Mouse (Mus musculus): ENCODE measurements around the gene Mier1. TPM values are rescaled to one million over a fixed set of nuclear protein-coding genes. Genes with fewer than 3 reads are reported as not detected.
"Not testable (repeated sequence)": the region's sequence is repeated elsewhere in the genome, so short reads cannot be mapped to it uniquely, and the experiment has no call there.

Gene Mier1
- polyA plus RNA-seq, 1 experiment from 2014 or later: 56.3 TPM

DNA sequence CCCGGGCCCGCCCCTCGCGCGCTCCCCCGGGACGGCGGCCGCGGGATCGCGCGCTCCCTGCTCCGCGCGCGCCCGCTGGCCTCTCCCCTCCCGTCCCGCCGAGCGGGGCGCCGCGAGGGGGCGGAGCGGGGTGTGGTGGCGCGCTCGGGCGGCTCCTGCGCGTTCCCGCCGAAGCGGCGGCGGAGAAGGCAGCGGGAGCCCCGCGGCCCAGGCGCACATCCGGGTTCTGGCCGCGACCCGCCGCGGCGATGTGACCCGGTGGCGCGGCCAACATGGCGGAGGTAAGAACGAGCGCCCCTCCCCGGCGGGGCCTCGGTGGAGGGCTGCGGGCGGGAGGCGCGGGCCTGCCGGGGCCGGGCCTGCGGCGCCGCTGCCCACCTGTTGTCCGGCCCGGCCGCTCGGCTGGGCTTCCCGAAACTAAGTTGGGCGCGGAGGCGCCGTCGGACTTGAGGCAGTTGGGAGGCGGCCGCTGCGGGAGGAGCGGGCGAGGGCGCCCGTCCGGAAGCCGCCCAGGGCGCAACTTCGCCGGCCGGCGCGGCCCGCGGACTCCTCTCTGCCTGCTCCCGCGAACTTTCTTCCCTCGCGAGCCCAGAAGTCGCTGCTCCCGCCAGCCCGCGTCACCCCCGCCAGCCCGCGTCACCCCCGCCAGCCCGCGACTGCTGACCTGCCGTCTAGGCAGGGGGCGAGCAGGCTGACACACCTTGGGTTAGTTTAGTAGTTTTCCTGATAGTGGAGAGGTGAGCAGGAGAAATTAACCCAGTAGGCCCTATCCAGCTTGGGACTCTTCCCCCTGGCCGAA, 5.2 kb downstream of the Mier1 start:
- Histone ChIP-seq H3K4me1 (peaks cover 23% of the 10 kb centered on the region), H3K4me2 (replicated peaks) (peak overlapping the region; percentile 68), H3K9ac (peak overlapping the region; percentile 94), H3K4me3 (peak overlapping the region; percentile 88), H3K27me3 (no peaks in the 10 kb centered on the region), H3K27ac (peak overlapping the region; percentile 95), H3K9me3 (no peaks in the 10 kb centered on the region), H3K36me3 (no peaks in the 10 kb centered on the region)
- ATAC-seq (ENCODE audit: insufficient number of reproducible peaks, insufficient read depth, low FRiP score, low TSS enrichment): peak; percentile 60; the same call in 1 of the 2 replicates
- WGBS: under 1% methylated on average over 85 of the region's 111 CpGs

- no peak for ATAC-seq (ENCODE audit: insufficient number of reproducible peaks, insufficient read depth, low FRiP score, low TSS enrichment)
- Histone ChIP-seq H3K9ac (peak overlapping the region; percentile 94), H3K4me3 (peak overlapping the region; percentile 88), H3K4me1 (peaks cover 21% of the 10 kb centered on the region), H3K4me2 (replicated peaks) (peak overlapping the region; percentile 68), H3K36me3 (no peaks in the 10 kb centered on the region), H3K27me3 (no peaks in the 10 kb centered on the region), H3K27ac (peak overlapping the region; percentile 95; the same call in 1 of the 2 replicates), H3K9me3 (no peaks in the 10 kb centered on the region)
- 17% methylated on average over 4 of the region's 4 CpGs for WGBS
Observed at GRCm38 (mm10) chr4:103120028-103120384, 5.8 kb downstream of the Mier1 start.

DNA sequence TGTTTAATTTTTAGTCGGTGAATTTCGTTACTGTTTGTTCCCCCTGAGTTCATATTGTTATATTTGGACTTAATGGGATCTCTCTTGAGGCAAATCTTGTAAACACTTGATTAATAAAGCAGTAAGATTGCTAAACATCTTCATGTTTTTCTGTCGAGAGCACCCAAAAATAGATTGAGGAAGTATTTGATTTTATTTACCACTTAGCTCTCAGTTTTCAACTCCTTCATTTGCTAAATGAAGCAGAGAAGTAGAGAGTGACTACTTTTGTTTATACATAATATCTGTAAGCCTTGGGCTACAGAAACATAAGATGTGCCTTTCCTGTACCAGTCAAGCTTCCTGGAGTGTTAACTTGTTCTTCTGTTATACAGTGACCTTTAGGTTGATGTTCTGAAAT, 6.2 kb downstream of the Mier1 start:
- H3K4me2 ChIP-seq (replicated peaks): peak overlapping the region; percentile 68
- no peak overlapping the region for H3K27ac ChIP-seq
- peak overlapping the region; percentile 94 for H3K9ac ChIP-seq
- no peaks in the 10 kb centered on the region for H3K27me3 ChIP-seq
- H3K4me3 ChIP-seq: peak overlapping the region; percentile 88
- peaks cover 17% of the 10 kb centered on the region for H3K4me1 ChIP-seq
- H3K36me3 ChIP-seq: no peaks in the 10 kb centered on the region
- H3K9me3 ChIP-seq: no peaks in the 10 kb centered on the region
- ATAC-seq (ENCODE audit: insufficient number of reproducible peaks, insufficient read depth, low FRiP score, low TSS enrichment): no peak
- WGBS: 43% methylated on average over 3 of the region's 3 CpGs

GRCm38 (mm10) chr4:103120874-103121389, 6.7 kb downstream of the Mier1 start:
- H3K9me3 ChIP-seq: no peaks in the 10 kb centered on the region
- H3K27ac ChIP-seq: no peak overlapping the region
- no peak for ATAC-seq (ENCODE audit: insufficient number of reproducible peaks, insufficient read depth, low FRiP score, low TSS enrichment)
- peak overlapping the region; percentile 68; the same call in 1 of the 2 replicates for H3K4me2 ChIP-seq (replicated peaks)
- no peaks in the 10 kb centered on the region for H3K27me3 ChIP-seq
- WGBS: 84% methylated on average over 9 of the region's 9 CpGs
- no peaks in the 10 kb centered on the region for H3K36me3 ChIP-seq
- peaks cover 15% of the 10 kb centered on the region for H3K4me1 ChIP-seq
- 0 out of 2 replicates have a peak overlapping the region, but pooled peaks have one; percentile 88 for H3K4me3 ChIP-seq
- H3K9ac ChIP-seq: no peak overlapping the region

DNA sequence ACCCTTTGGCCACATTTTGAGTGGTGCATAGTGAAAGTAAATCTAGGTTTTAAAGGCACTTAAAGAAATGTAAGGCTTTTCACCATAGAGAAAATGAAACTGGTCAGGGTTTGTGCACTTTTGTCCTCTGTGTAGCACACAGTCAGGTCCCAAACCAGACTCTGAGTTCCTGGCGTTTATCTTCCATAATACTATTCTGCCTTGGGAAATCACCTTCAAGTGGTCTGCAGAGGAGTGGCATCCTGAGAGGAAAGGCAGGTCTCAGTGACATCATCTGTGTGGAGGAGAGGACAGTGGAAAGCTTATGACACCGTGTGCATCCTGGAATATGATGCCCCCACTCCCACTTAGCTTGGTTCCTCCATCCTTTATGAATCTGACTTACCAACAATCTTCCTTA, 8.9 kb downstream of the Mier1 start:
- ATAC-seq (ENCODE audit: insufficient number of reproducible peaks, insufficient read depth, low FRiP score, low TSS enrichment): no peak
- no peaks in the 10 kb centered on the region for H3K36me3 ChIP-seq
- no peak overlapping the region for H3K27ac ChIP-seq
- 68% methylated on average over 2 of the region's 2 CpGs for WGBS
- H3K4me2 ChIP-seq (replicated peaks): no peak overlapping the region
- no peak overlapping the region for H3K4me3 ChIP-seq
- peaks cover 15% of the 10 kb centered on the region for H3K4me1 ChIP-seq
- no peaks in the 10 kb centered on the region for H3K27me3 ChIP-seq
- H3K9me3 ChIP-seq: no peaks in the 10 kb centered on the region
- H3K9ac ChIP-seq: no peak overlapping the region

DNA sequence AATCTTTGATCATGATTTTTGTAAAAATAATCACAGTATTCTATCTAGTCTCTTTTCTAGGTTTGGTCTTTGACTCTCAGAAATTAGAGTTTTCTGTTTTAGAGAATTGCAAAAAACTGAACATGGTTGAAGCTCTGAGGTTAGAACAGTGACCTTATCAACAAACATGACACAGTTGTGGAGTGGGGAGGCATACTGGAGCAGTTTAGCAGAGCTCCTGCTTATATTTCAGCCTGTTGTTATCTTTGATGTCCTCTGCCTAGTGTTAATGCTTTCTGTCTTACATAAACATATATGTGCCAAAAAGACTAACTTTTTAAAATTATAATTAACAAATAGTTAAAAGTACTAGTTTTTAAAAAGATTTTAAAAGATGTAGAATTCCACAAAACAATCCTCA, 9.4 kb downstream of the Mier1 start:
- no peaks in the 10 kb centered on the region for H3K9me3 ChIP-seq
- no peak for ATAC-seq (ENCODE audit: insufficient number of reproducible peaks, insufficient read depth, low FRiP score, low TSS enrichment)

GRCm38 (mm10) chr4:103126533-103126932, 12.3 kb downstream of the Mier1 start:
- Histone ChIP-seq H3K36me3 (peaks cover 3% of the 10 kb centered on the region), H3K27ac (no peak overlapping the region), H3K9ac (no peak overlapping the region), H3K9me3 (no peaks in the 10 kb centered on the region), H3K4me2 (replicated peaks) (no peak overlapping the region), H3K4me1 (no peaks in the 10 kb centered on the region), H3K4me3 (no peak overlapping the region), H3K27me3 (no peaks in the 10 kb centered on the region)
- whole genome bisulfite sequencing: 83% methylated on average over 4 of the region's 4 CpGs
- ATAC-seq (ENCODE audit: insufficient number of reproducible peaks, insufficient read depth, low FRiP score, low TSS enrichment): no peak

More for the DNA sequence above, 9.4 kb downstream of the Mier1 start:
- no peak overlapping the region for H3K9ac ChIP-seq
- no peak overlapping the region for H3K27ac ChIP-seq
- H3K36me3 ChIP-seq: no peaks in the 10 kb centered on the region
- peaks cover 14% of the 10 kb centered on the region for H3K4me1 ChIP-seq
- H3K4me3 ChIP-seq: no peak overlapping the region
- H3K4me2 ChIP-seq (replicated peaks): no peak overlapping the region
- no peaks in the 10 kb centered on the region for H3K27me3 ChIP-seq

DNA sequence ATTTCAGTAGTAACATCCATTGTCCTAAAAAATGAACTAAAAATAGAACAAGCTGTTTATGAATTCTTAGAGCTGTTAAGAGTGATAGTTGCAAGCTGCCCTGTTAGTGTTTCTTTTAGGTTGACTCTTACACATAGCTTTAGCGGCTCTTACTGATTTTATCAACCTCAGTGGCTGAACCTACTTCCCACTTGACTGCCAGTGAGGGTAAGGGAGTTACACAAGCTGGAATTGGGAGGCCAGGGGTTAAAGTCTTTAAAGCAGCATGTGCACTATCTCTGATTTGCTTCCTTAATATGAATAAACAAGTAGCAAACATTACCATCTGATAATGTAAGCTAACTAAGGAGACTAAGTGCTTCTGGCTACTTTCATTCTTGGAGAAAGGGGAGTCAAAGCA, 22.8 kb downstream of the Mier1 start:
- Histone ChIP-seq H3K9ac (no peak overlapping the region), H3K4me3 (no peak overlapping the region), H3K27ac (no peak overlapping the region), H3K4me1 (no peaks in the 10 kb centered on the region), H3K27me3 (no peaks in the 10 kb centered on the region), H3K36me3 (peaks cover 20% of the 10 kb centered on the region), H3K9me3 (no peaks in the 10 kb centered on the region), H3K4me2 (replicated peaks) (no peak overlapping the region)
- WGBS: 70% methylated on average over 1 of the region's 1 CpGs
- ATAC-seq (ENCODE audit: insufficient number of reproducible peaks, insufficient read depth, low FRiP score, low TSS enrichment): no peak

GRCm38 (mm10) chr4:103146339-103146738, 32.1 kb downstream of the Mier1 start:
- WGBS: 47% methylated on average over 5 of the region's 5 CpGs
- Histone ChIP-seq H3K27ac (no peak overlapping the region), H3K27me3 (no peaks in the 10 kb centered on the region), H3K36me3 (peaks cover 45% of the 10 kb centered on the region), H3K4me2 (replicated peaks) (no peak overlapping the region), H3K9ac (no peak overlapping the region), H3K4me1 (no peaks in the 10 kb centered on the region), H3K9me3 (no peaks in the 10 kb centered on the region), H3K4me3 (no peak overlapping the region)
- ATAC-seq (ENCODE audit: insufficient number of reproducible peaks, insufficient read depth, low FRiP score, low TSS enrichment): no peak

- ATAC-seq (ENCODE audit: insufficient number of reproducible peaks, insufficient read depth, low FRiP score, low TSS enrichment): no peak
- Histone ChIP-seq H3K27me3 (no peaks in the 10 kb centered on the region), H3K4me3 (no peak overlapping the region), H3K36me3 (peaks cover 71% of the 10 kb centered on the region), H3K27ac (no peak overlapping the region), H3K4me1 (no peaks in the 10 kb centered on the region), H3K9me3 (no peaks in the 10 kb centered on the region), H3K4me2 (replicated peaks) (no peak overlapping the region), H3K9ac (no peak overlapping the region)
- 85% methylated on average over 5 of the region's 5 CpGs for WGBS
Observed at GRCm38 (mm10) chr4:103151946-103152345, 37.8 kb downstream of the Mier1 start.

DNA sequence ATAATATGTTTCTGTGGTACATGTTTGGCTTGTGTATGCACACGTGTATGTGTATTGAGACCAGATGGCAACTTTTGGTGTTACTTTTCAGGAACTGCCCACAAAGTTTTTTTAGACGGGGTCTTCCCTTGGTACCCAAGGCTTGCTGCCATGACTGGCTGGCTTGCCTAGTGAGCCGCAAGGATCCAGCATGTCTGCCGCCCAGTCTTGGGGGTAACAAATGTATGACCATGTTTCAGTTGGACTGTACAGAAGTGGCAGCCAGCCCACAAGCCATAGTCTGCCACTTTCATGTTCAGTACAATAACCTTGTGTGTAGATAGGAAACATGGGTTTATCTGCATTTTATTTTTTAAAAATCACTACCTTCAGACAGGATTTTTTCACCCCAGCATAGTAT, 44.6 kb downstream of the Mier1 start:
- peaks cover 62% of the 10 kb centered on the region for H3K36me3 ChIP-seq
- no peak overlapping the region for H3K9ac ChIP-seq
- H3K27me3 ChIP-seq: no peaks in the 10 kb centered on the region
- H3K4me1 ChIP-seq: no peaks in the 10 kb centered on the region
- no peak overlapping the region for H3K27ac ChIP-seq
- no peak overlapping the region for H3K4me2 ChIP-seq (replicated peaks)
- H3K4me3 ChIP-seq: no peak overlapping the region
- no peak for ATAC-seq (ENCODE audit: insufficient number of reproducible peaks, insufficient read depth, low FRiP score, low TSS enrichment)
- WGBS: 84% methylated on average over 4 of the region's 4 CpGs
- H3K9me3 ChIP-seq: no peaks in the 10 kb centered on the region

GRCm38 (mm10) chr4:103166198-103166597, 52.0 kb downstream of the Mier1 start:
- not testable (repeated sequence) for H3K27me3 ChIP-seq; H3K4me3 ChIP-seq; H3K9me3 ChIP-seq; H3K4me2 ChIP-seq (replicated peaks); H3K27ac ChIP-seq; ATAC-seq (ENCODE audit: insufficient number of reproducible peaks, insufficient read depth, low FRiP score, low TSS enrichment); H3K9ac ChIP-seq; H3K4me1 ChIP-seq
- WGBS: 91% methylated on average over 1 of the region's 1 CpGs
- peaks cover 20% of the 10 kb centered on the region for H3K36me3 ChIP-seq
